Mouse (Mus musculus) adrenal gland, adult 2 months (tissue): ENCODE results near the gene Bri3bp. TPM values are rescaled to one million over a fixed set of nuclear protein-coding genes. Genes with fewer than 3 reads are reported as not detected.
A peak's percentile ranks its signal among the peaks of the same experiment; 100 is the strongest.
"Not testable (repeated sequence)": the region's sequence is repeated elsewhere in the genome, so short reads cannot be mapped to it uniquely, and the experiment has no call there.

Source experiments
- DNase-seq: peaks from one replicate; pipeline ENCODE4 v3.0.0; 2021
- long read RNA-seq: library from polyadenylated mRNA; stranded (forward); transcript quantifications from one replicate; pipeline ENCODE4 v2.0.0, GENCODE M21; 2021
- polyA plus RNA-seq: library from polyadenylated mRNA; depleted of rRNA; stranded (reverse); fragments of >200 nt; gene quantifications from 2 replicates; pipeline ENCODE4 v1.2.3, GENCODE M21; 2012; rRNA removed
- total RNA-seq, 2 experiments: library from RNA; stranded (reverse); gene quantifications; 2 replicates each; pipeline ENCODE4 v1.2.3; 2021

The Bri3bp gene
- 10 to 100 TPM; 25.3 to 28.7 TPM for total RNA-seq
- polyA plus RNA-seq: 11.0 and 22.1 TPM in 2 replicates
- long read RNA-seq, full-length matches to known transcripts: 21 of 21 reads
- long read RNA-seq, partial matches to known transcripts: 0 of 21 reads
- long read RNA-seq, other reads (novel, unspliced or antisense): 0 of 21 reads

GRCm38 (mm10) chr5:125441234-125442114, at the start of gene Bri3bp:
Bri3bp (plus strand) TSS chr5:125441568.
- DNase-seq: peak; percentile 75

DNA sequence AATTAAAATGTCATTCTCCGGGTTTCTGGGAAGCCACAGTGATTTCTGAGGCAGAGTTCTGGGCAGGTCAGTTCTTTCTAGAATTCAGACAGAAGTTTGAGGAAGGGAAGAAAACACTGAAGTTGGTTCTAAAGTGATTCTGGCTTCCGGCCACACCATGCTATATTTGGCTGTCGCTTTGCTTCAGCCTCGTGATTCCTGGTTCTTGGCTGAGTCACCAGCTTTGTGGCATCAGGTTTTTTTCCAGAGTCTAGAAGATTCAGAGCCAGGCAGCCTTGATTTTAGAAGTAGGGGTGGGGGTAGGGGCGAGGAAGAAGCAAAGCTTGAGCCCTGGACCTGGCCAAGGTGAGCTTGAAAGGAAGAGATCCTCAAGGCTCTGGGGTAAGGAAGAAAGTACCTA, 49.8 kb upstream of the Bri3bp start:
- DNase-seq: peak; percentile 89

- DNase-seq: not testable (repeated sequence)
These were observed 49.2 kb upstream of the Bri3bp start for GRCm38 (mm10) chr5:125392176-125392575.

- DNase-seq: no peak
These were observed 48.8 kb upstream of the Bri3bp start for GRCm38 (mm10) chr5:125392618-125392976.

- peak; percentile 98 for DNase-seq
These were observed 48.3 kb upstream of the Bri3bp start for GRCm38 (mm10) chr5:125392977-125393621.

DNA sequence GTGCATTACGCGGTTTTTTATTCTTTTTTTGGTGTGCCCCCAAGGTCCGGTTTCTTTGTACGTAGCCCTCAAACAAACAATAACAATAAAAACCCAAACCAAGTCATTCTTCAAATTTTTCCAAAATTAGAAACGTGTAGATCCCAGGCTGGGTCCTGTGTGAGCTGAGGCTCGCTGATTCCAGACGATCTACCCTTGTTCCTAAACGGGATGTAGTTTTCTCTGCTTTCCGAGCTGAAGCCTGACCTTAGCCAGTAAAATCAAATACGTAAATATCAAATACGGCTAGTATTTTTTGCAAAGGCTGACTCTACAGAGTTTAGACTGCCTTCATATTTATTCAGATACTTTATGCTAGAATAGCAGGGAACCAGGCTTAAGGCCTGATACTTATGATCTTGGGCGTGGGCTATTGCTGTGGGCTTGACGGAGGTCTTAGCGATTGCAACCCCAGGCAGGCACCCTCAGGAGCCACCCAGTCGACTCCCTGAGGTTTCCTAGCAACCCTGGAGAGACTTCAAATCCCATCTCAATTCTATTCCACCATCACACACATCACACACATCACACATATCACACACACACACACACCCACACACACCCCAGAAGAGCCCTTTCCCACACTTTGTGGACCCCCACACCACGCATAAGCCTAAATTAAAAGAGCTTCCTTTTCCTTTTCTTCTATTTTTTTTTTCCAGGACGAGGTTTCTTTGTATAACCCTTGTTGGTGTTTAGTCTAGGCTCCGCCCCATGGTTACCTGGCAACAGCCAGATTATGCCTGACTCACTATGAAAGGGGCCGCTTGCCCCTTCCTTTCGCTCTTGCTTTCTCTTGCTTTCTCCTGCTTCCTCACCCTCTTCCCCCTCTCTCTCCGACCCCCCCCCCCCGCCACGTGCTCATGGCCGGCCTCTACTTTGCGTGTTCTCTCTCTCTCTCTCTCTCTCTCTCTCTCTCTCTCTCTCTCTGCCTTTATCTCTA, 47.5 kb upstream of the Bri3bp start:
- peak; percentile 90 for DNase-seq

- DNase-seq: no peak
These were observed 46.4 kb upstream of the Bri3bp start for GRCm38 (mm10) chr5:125395008-125395407.

GRCm38 (mm10) chr5:125400903-125401302, 40.5 kb upstream of the Bri3bp start:
- no peak for DNase-seq

GRCm38 (mm10) chr5:125402476-125402875, 38.9 kb upstream of the Bri3bp start:
- no peak for DNase-seq

- DNase-seq: no peak
These were observed 38.4 kb upstream of the Bri3bp start for GRCm38 (mm10) chr5:125402991-125403390.

DNA sequence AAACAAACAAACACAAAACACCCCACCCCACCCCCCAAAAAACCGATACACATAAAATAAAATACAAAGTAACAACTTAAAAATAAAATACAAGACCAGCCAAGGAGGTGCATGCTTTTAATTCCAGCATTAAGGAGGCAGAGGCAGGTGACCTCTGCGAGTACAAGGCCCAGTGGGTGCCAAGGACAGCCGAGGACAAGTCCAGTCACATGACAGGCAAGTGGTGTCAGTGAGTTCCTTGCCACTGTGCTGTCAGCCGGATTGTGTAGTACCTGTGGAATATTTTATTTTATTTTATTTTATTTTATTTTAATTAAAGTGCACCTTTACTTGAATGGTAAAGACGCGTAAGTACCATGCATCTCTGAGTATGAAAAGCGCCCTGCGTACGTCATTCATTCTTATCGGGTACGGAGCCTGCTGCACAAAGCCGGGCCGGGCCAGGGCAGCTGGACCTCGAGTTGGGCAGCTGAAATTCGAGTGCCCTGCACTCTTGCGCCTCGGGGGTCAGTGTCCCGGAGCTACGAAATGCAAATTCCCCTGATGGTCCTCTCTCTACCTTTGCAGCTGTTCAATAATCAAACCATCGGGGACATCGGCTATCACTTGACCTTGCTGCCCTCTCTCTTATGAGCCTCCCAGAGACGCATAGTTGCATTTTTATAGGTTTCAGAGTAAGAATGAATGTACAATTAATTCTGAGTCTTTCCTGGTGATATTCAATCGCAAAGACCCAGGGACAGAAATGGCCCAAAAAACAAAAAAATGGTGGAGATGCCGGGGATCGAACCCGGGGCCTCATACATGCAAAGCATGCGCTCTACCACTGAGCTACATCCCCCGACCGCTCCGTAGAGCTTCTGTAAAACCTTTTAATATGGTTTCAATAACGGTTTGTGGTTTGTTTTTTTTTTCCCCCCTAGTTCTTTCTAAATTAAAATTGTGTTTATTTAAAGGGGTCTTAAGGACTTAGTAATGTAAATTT, 37.6 kb upstream of the Bri3bp start:
- DNase-seq: peak; percentile 82

- DNase-seq: no peak
These were observed 36.8 kb upstream of the Bri3bp start for GRCm38 (mm10) chr5:125404536-125404902.

DNA sequence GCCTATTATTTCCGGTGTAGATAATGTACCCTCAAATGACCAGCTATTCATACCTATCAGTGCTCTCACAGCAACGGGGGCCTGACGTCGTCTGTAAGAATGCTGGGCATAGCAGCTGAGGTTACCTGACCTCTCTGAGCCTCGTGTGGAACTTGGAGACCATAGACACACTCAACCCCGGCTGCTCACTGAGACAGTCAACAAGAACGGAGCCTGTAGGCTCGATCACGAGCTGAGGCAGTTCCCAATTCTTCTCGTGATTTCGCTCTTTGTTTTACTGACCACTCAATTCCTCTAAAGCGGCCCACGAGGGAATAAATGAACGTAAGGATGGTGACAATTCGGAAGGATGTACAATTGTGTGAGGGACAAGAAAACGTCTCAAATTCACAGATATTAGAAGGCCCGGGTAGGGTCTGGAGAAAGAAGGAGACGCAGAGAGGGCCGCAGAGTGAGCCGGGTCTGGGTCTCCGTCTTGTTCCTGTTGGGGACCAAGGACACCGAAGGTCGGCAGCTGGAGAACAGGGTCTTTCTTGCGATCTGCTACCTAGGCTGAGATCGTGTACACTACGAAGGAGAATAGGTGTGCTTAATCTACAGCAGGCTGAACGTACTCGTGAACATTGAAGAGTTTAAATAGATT, 36.3 kb upstream of the Bri3bp start:
- DNase-seq: peak; percentile 77

- DNase-seq: peak; percentile 90
These were observed 35.7 kb upstream of the Bri3bp start for GRCm38 (mm10) chr5:125405546-125406248.

DNA sequence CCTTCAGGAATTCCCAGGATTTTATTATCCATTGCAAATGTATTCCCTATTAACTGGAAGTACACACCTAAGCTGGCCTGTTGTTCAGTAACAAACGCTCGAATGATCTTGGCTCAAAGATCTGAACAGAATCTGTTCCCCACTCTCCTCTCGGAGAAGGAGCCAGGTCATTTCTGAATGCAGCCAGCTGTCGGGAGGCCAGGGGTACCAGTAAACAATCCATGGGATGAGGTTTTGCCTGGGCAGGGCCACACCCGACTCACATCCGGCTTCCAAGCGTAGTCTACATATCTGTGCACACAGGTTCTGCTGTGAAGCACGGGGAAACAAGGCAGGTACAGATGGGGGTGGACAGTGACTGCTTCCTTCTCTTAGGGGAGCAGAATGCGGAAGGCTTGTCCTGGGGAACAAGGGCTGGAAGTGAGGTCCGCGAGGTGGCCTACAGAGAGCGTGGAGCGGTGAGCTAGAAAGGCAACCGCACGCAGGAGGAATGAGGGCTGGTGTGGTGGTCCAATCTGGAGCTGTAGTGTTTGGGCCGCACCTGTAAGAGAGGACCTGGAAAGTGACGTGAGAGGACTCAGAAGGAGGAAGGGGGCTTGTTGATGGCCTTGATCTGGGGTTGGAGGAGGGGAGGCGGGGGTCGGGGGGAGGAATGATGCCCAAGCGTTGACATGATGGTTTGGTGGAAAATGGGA, 34.9 kb upstream of the Bri3bp start:
- DNase-seq: peak; percentile 80

DNA sequence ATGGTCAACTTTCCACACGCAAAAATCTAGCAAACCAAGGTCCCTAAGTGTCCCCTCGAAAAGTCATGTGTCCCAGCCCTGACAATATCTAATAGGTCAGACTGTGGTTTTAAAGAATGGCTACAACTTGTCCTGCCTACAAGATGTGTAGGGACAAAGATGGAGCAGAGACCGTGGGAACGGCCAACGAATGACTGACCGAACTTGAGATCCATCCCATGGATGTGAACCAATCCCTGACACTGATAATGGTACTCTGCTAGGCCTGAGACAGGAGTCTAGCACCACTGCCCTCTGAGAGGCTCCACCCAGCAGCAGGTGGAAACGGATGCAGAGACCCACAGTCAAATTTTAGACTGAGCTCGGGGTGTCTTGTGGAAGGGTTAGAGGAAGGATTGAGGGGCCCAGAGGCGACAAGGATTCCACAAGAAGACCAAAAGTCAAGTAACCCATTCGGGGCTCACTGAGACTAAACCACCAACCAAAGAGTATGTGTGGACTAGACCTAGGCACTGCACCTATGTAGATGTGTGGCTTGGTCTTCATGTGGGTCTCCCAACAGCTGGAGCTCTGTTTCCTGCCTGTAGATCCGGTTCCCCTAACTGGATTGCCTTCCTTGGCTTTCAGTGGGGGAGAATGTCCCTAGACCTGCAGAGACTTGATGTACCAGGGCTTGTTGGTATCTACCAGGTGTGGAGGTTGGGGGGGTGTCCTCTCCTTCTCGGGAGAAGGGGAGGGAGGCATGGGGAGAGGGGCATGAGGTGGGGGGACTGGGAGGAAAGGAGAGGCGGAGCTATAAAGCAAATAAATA, 34.1 kb upstream of the Bri3bp start:
- DNase-seq: no peak

GRCm38 (mm10) chr5:125407910-125408575, 33.3 kb upstream of the Bri3bp start:
- no peak for DNase-seq
